Mouse (Mus musculus) liver, embryonic 13.5 days (tissue): ENCODE data around the gene Mdm4. TPM values are rescaled to one million over a fixed set of nuclear protein-coding genes. Genes with fewer than 3 reads are reported as not detected.
A peak's percentile ranks its signal among the peaks of the same experiment; 100 is the strongest.
"Not testable (repeated sequence)": the region's sequence is repeated elsewhere in the genome, so short reads cannot be mapped to it uniquely, and the experiment has no call there.

ENCODE experiments used
- ATAC-seq: fragments of 200-750 bp; cut with Nextera tagmentation; 2 replicates; pipeline ENCODE4 v1.8.0; 2017; ENCODE audit warnings: low read depth, mild to moderate bottlenecking, moderate number of reproducible peaks, moderate library complexity
- DNase-seq: peaks from one replicate; pipeline ENCODE4 v3.0.0; 2022
- H3K27ac ChIP-seq: fragments of 300-500 bp; sonication (generic); 2 replicates; pipeline ENCODE4 v1.5.1; 2015; ENCODE audit warnings: moderate library complexity, mild to moderate bottlenecking, inconsistent platforms
- H3K27me3 ChIP-seq: fragments of 300-500 bp; sonication (generic); 2 replicates; pipeline ENCODE4 v1.6.1; 2015; ENCODE audit warnings: mild to moderate bottlenecking, inconsistent platforms
- H3K36me3 ChIP-seq: fragments of 300-500 bp; sonication (generic); 2 replicates; pipeline ENCODE4 v1.6.1; 2015; ENCODE audit warnings: mild to moderate bottlenecking, inconsistent platforms
- H3K4me1 ChIP-seq: fragments of 300-500 bp; sonication (generic); replicated peaks from 2 replicates; pipeline ENCODE4 v1.6.1; 2015; ENCODE audit warnings: inconsistent platforms
- H3K4me2 ChIP-seq: fragments of 300-500 bp; sonication (generic); 2 replicates; pipeline ENCODE4 v1.6.1; 2015; ENCODE audit warnings: inconsistent platforms, mild to moderate bottlenecking, moderate library complexity
- H3K4me3 ChIP-seq: fragments of 300-500 bp; sonication (generic); replicated peaks from 2 replicates; pipeline ENCODE4 v1.5.1; 2015; ENCODE audit warnings: mild to moderate bottlenecking, inconsistent platforms
- H3K9ac ChIP-seq: fragments of 300-500 bp; sonication (generic); 2 replicates; pipeline ENCODE4 v1.6.1; 2015; ENCODE audit warnings: mild to moderate bottlenecking, inconsistent platforms
- H3K9me3 ChIP-seq: fragments of 300-500 bp; sonication (generic); replicated peaks from 2 replicates; pipeline ENCODE4 v1.6.1; 2016; ENCODE audit warnings: inconsistent platforms
- WGBS: fragments of 180-500 bp; shearing (Covaris S2); methylation state at CpG from one replicate; pipeline ENCODE4 v1.1.7; 2015; ENCODE audit not compliant: insufficient replicate concordance; 5-methylcytosine and 5-hydroxymethylcytosine counted together
- polyA plus RNA-seq: library from polyadenylated mRNA; unstranded; fragments of >200 nt; fragmentation: Nextera tagmentation; extraction: Ambion mirVana; gene quantifications from 2 replicates; pipeline ENCODE4 v1.2.1, GENCODE M21; 2015

Gene Mdm4
- polyA plus RNA-seq, 1 experiment from 2014 or later: 16.8 TPM

GRCm38 (mm10) chr1:133018580-133018979, 11.8 kb downstream of the Mdm4 start:
- Histone ChIP-seq H3K36me3 (peaks cover 57% of the 10 kb centered on the region), H3K27ac (no peak overlapping the region), H3K9me3 (no peaks in the 10 kb centered on the region), H3K27me3 (no peaks in the 10 kb centered on the region), H3K4me3 (no peak overlapping the region), H3K4me2 (no peak overlapping the region), H3K9ac (no peak overlapping the region), H3K4me1 (peaks cover 27% of the 10 kb centered on the region)
- WGBS: 82% methylated on average over 2 of the region's 2 CpGs
- DNase-seq: no peak
- ATAC-seq: no peak

GRCm38 (mm10) chr1:133016775-133017428, 13.5 kb downstream of the Mdm4 start:
- ATAC-seq: no peak
- no peak overlapping the region for H3K9ac ChIP-seq
- 87% methylated on average over 9 of the region's 9 CpGs for WGBS
- peaks cover 67% of the 10 kb centered on the region for H3K36me3 ChIP-seq
- H3K27me3 ChIP-seq: no peaks in the 10 kb centered on the region
- no peak overlapping the region for H3K27ac ChIP-seq
- no peak overlapping the region for H3K4me2 ChIP-seq
- H3K4me3 ChIP-seq: no peak overlapping the region
- no peaks in the 10 kb centered on the region for H3K9me3 ChIP-seq
- peaks cover 29% of the 10 kb centered on the region for H3K4me1 ChIP-seq
- DNase-seq: no peak

DNA sequence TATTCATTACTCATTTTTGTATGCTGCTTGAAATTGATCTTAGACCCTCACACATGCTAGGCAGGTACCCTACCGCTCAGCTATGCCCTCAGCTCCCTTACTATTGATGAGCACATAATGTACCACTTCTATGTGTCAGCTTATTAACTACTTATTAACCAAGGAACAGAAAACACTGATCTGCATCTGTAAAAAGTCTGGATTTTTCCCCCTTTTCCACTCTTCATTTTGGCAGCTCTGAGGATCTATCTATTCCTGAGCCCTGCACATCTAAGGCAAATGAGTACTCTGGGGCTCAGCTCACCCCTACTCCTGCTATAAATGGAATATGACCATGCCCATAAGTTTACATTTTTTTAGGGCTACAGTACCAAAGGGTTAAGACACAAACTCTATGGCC, 16.2 kb downstream of the Mdm4 start:
- peaks cover 83% of the 10 kb centered on the region for H3K36me3 ChIP-seq
- H3K4me1 ChIP-seq: peaks cover 8% of the 10 kb centered on the region
- no peak overlapping the region for H3K4me2 ChIP-seq
- H3K9ac ChIP-seq: no peak overlapping the region
- H3K27me3 ChIP-seq: no peaks in the 10 kb centered on the region
- no peaks in the 10 kb centered on the region for H3K9me3 ChIP-seq
- no peak for ATAC-seq
- no peak overlapping the region for H3K4me3 ChIP-seq
- no peak overlapping the region for H3K27ac ChIP-seq
- no peak for DNase-seq
- WGBS: 94% methylated on average over 1 of the region's 1 CpGs

- no peak overlapping the region for H3K27ac ChIP-seq
- H3K9ac ChIP-seq: no peak overlapping the region
- no peaks in the 10 kb centered on the region for H3K27me3 ChIP-seq
- H3K4me3 ChIP-seq: no peak overlapping the region
- H3K4me2 ChIP-seq: no peak overlapping the region
- H3K36me3 ChIP-seq: peaks cover 81% of the 10 kb centered on the region
- DNase-seq (no peak), ATAC-seq (no peak)
- 0 out of 2 replicates have a peak, but pooled peaks cover 4% of the 10 kb centered on the region for H3K4me1 ChIP-seq
- H3K9me3 ChIP-seq: no peaks in the 10 kb centered on the region
These were observed 17.0 kb downstream of the Mdm4 start for GRCm38 (mm10) chr1:133013331-133013730.

GRCm38 (mm10) chr1:133011955-133012841, 18.2 kb downstream of the Mdm4 start:
- no peak overlapping the region for H3K4me3 ChIP-seq
- H3K27me3 ChIP-seq: no peaks in the 10 kb centered on the region
- ATAC-seq: no peak
- no peak for DNase-seq
- H3K36me3 ChIP-seq: peaks cover 82% of the 10 kb centered on the region
- no peak overlapping the region for H3K27ac ChIP-seq
- no peaks in the 10 kb centered on the region for H3K9me3 ChIP-seq
- WGBS: 67% methylated on average over 12 of the region's 13 CpGs
- 0 out of 2 replicates have a peak, but pooled peaks cover 4% of the 10 kb centered on the region for H3K4me1 ChIP-seq
- no peak overlapping the region for H3K4me2 ChIP-seq
- no peak overlapping the region for H3K9ac ChIP-seq

GRCm38 (mm10) chr1:133006571-133006970, 23.8 kb downstream of the Mdm4 start:
- WGBS: 83% methylated on average over 3 of the region's 3 CpGs
- H3K27ac ChIP-seq: no peak overlapping the region
- no peak overlapping the region for H3K9ac ChIP-seq
- H3K36me3 ChIP-seq: peaks cover 79% of the 10 kb centered on the region
- ATAC-seq (no peak), DNase-seq (no peak)
- no peak overlapping the region for H3K4me2 ChIP-seq
- H3K4me1 ChIP-seq: no peaks in the 10 kb centered on the region
- no peaks in the 10 kb centered on the region for H3K27me3 ChIP-seq
- no peaks in the 10 kb centered on the region for H3K9me3 ChIP-seq
- H3K4me3 ChIP-seq: no peak overlapping the region

DNA sequence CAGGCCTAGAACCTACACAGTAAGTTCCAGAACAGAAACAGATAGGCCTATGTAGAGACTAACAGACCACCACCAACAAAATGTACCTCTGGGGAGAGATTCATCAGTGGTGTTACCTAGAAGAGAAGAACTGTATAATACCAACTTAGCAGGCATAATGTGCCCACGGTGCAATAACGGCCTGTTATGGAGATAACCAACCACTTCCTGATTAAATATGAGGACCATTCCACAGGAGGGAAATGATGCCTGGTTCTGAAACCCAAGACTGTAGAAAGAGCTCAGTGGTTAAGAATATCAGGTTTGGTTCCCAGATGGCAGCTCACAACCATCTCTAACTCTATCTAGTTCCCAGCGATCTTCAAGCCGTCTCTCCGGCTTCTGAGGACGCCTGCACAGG, 30.0 kb downstream of the Mdm4 start:
- Histone ChIP-seq H3K27ac (no peak overlapping the region), H3K9me3 (no peaks in the 10 kb centered on the region), H3K27me3 (no peaks in the 10 kb centered on the region), H3K4me2 (no peak overlapping the region), H3K9ac (no peak overlapping the region), H3K4me3 (no peak overlapping the region), H3K36me3 (peaks cover 89% of the 10 kb centered on the region), H3K4me1 (no peaks in the 10 kb centered on the region)
- WGBS: 64% methylated on average over 6 of the region's 6 CpGs
- DNase-seq (no peak), ATAC-seq (no peak)

DNA sequence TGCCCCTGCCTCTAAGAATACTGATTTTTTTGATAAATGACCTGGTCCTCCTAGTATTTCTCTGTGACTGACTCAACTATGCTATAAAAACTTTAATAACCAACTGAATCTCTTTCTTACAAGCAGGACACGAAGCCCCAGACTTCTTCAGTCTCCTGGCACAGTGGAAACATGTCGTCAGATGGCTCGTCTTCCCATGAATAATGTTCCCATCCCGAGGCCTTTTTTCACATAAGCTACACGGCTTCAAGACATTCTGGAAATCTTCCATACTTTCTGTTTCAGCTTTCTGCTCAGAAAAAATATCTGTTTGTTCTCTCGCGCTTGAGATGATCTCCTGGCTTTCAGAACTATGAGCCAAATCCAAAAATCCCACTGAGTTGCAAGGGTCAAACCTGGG, 38.8 kb downstream of the Mdm4 start:
- peaks cover 13% of the 10 kb centered on the region for H3K4me1 ChIP-seq
- H3K4me2 ChIP-seq: no peak overlapping the region
- no peaks in the 10 kb centered on the region for H3K27me3 ChIP-seq
- ATAC-seq: no peak
- H3K9me3 ChIP-seq: no peaks in the 10 kb centered on the region
- no peak overlapping the region for H3K27ac ChIP-seq
- H3K36me3 ChIP-seq: peaks cover 90% of the 10 kb centered on the region
- no peak for DNase-seq
- no peak overlapping the region for H3K9ac ChIP-seq
- H3K4me3 ChIP-seq: no peak overlapping the region
- 90% methylated on average over 7 of the region's 7 CpGs for WGBS

GRCm38 (mm10) chr1:132990733-132991132, 39.6 kb downstream of the Mdm4 start:
- Histone ChIP-seq H3K4me3 (no peak overlapping the region), H3K4me2 (no peak overlapping the region), H3K36me3 (peaks cover 89% of the 10 kb centered on the region), H3K27me3 (no peaks in the 10 kb centered on the region), H3K9ac (no peak overlapping the region), H3K9me3 (no peaks in the 10 kb centered on the region), H3K4me1 (peaks cover 13% of the 10 kb centered on the region), H3K27ac (no peak overlapping the region)
- ATAC-seq (no peak), DNase-seq (no peak)
- 89% methylated on average over 3 of the region's 3 CpGs for WGBS

GRCm38 (mm10) chr1:132988556-132989459, 41.6 kb downstream of the Mdm4 start:
- WGBS: 65% methylated on average over 12 of the region's 12 CpGs
- H3K9me3 ChIP-seq, H3K27me3 ChIP-seq, H3K4me3 ChIP-seq, H3K27ac ChIP-seq, DNase-seq, H3K9ac ChIP-seq, H3K4me2 ChIP-seq: not testable (repeated sequence)
- ATAC-seq: peak; percentile 58
- peaks cover 13% of the 10 kb centered on the region for H3K4me1 ChIP-seq
- peaks cover 88% of the 10 kb centered on the region for H3K36me3 ChIP-seq

DNA sequence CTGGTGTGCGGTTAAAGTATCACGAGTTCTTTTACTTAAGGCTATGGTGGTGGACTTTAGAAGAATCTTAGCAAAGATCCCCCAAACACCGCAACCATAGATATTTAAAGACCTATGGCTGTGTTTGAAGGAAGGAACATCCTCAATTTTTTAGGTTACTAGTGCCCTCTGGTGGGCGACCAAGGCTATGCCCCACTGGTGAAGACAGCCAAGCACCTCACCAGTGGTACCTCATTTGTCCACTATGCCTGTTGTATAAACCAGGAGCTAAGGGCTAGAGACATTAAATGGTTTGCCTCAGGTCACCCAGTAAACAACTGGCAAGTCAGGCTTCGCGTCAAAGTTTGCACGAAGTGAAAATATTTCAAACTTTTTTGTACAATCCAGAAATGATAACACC, 47.6 kb downstream of the Mdm4 start:
- no peak overlapping the region for H3K4me3 ChIP-seq
- WGBS: 67% methylated on average over 7 of the region's 7 CpGs
- H3K9ac ChIP-seq: no peak overlapping the region
- ATAC-seq (no peak), DNase-seq (peak; percentile 9)
- H3K27ac ChIP-seq: no peak overlapping the region
- no peaks in the 10 kb centered on the region for H3K27me3 ChIP-seq
- peaks cover under 1% of the 10 kb centered on the region; the same call in 1 of the 2 replicates for H3K4me1 ChIP-seq
- H3K36me3 ChIP-seq: peaks cover 57% of the 10 kb centered on the region
- H3K9me3 ChIP-seq: no peaks in the 10 kb centered on the region
- no peak overlapping the region for H3K4me2 ChIP-seq
